19 mouse cellular contexts compared by ENCODE assay signal in genomic region chr2:118137776-118138175, GRCm38 (mm10). TPM values are rescaled to one million over a fixed set of nuclear protein-coding genes. Genes with fewer than 3 reads are reported as not detected.
DNase-seq lines count a peak whose midpoint lies in the region; ATAC-seq lines count a peak whose summit lies in the region.
"Had no signal": no experiment of that assay in that cellular context is flagged by ENCODE, and none has a peak within 500 bp of the region (broad histone marks: within the 10 kb centered on the region; RNA-seq: fewer than 3 reads in every experiment).

No protein-coding gene starts in this region.

- WGBS in heart, embryonic 10.5 days, result 84% methylated on average over 2 of the region's 2 CpGs
- 89% methylated on average over 2 of the region's 2 CpGs for WGBS in heart, embryonic 12.5 days

- no peak for ATAC-seq in heart, embryonic 12.5 days (ENCODE audit: insufficient number of reproducible peaks, low FRiP score)
- ATAC-seq: activated CD4-positive, CD25-positive, alpha-beta regulatory T cell, adult 4 months; CD4-positive, CD25-positive, alpha-beta regulatory T cell, adult 4 months; Patski had no signal

- no peak overlapping the region for H3K4me3 ChIP-seq in heart, embryonic 10.5 days
- H3K4me3 ChIP-seq in heart, embryonic 12.5 days, result no peak overlapping the region

- H3K27me3 ChIP-seq in heart, embryonic 10.5 days (ENCODE audit: insufficient read depth, poor library complexity, severe bottlenecking), result 0 out of 2 replicates have a peak, but pooled peaks cover 4% of the 10 kb centered on the region
- no peaks in the 10 kb centered on the region for H3K27me3 ChIP-seq in heart, embryonic 12.5 days (replicated peaks)
- H3K27me3 ChIP-seq: Patski had no signal

- H3K27ac ChIP-seq in heart, embryonic 10.5 days, result no peak overlapping the region
- no peak overlapping the region for H3K27ac ChIP-seq in heart, embryonic 12.5 days (ENCODE audit: poor library complexity, severe bottlenecking)

- no peak overlapping the region for H3K9ac ChIP-seq in heart, embryonic 12.5 days

- no peaks in the 10 kb centered on the region for H3K36me3 ChIP-seq in heart, embryonic 10.5 days
- no peaks in the 10 kb centered on the region for H3K36me3 ChIP-seq in heart, embryonic 12.5 days
- H3K36me3 ChIP-seq: G1E had no signal

- peak; percentile 82 for DNase-seq in heart, adult 11 months
- no peak for DNase-seq in heart, postnatal 25 days (ENCODE audit: low spot score)
- peak; percentile 63 for DNase-seq in heart, embryonic 10.5 days (ENCODE audit: low spot score)
- DNase-seq: adrenal gland, adult 2 months; adrenal gland, adult 8-10 months; adrenal gland, postnatal 10 days; adrenal gland, postnatal 14 days; adrenal gland, postnatal 25 days; adrenal gland, postnatal 36 days; B cell, adult 2 months; cerebellum, adult 11 months; cerebellum, adult 11-12 months; cerebellum, adult 18-20 months had no signal

- no peak overlapping the region for H3K4me2 ChIP-seq in heart, embryonic 12.5 days

- intact Hi-C loops in heart, postnatal 25 days (cut with DNase I), result no loop called here

- H3K9me3 ChIP-seq in heart, embryonic 10.5 days, result no peaks in the 10 kb centered on the region
- no peaks in the 10 kb centered on the region for H3K9me3 ChIP-seq in heart, embryonic 12.5 days (replicated peaks)

- H3K4me1 ChIP-seq in heart, embryonic 10.5 days, result no peaks in the 10 kb centered on the region
- no peaks in the 10 kb centered on the region for H3K4me1 ChIP-seq in heart, embryonic 12.5 days (replicated peaks)

RNA-seq across cellular contexts. Expression of gene Thbs1, which starts 26.1 kb away (rescaled TPM):
- total RNA-seq in heart, postnatal 25 days (2021), result 10 to 100 TPM; 13.9 to 14.3 TPM
- 37.8 and 47.0 TPM in 2 replicates for polyA plus RNA-seq in heart, embryonic 10.5 days (2016; fragmentation: Nextera tagmentation; extraction: Ambion mirVana)
- polyA plus RNA-seq in heart, embryonic 12.5 days (2016; fragmentation: Nextera tagmentation; extraction: Ambion mirVana), result 110 and 117 TPM in 2 replicates
- total RNA-seq: G1E, MEL had no signal
- polyA plus RNA-seq: activated CD4-positive, CD25-positive, alpha-beta regulatory T cell, adult 4 months had no signal
